Mouse (Mus musculus) forebrain, embryonic 12.5 days (tissue): ENCODE results near the gene Id3. TPM values are rescaled to one million over a fixed set of nuclear protein-coding genes. Genes with fewer than 3 reads are reported as not detected.
A peak's percentile ranks its signal among the peaks of the same experiment; 100 is the strongest.

ENCODE experiments used
- ATAC-seq: fragments of 200-750 bp; cut with Nextera tagmentation; 2 replicates; pipeline ENCODE4 v1.8.0; 2017; ENCODE audit warnings: moderate TSS enrichment; ENCODE audit not compliant: low FRiP score
- H3K27ac ChIP-seq: fragments of 300-500 bp; sonication (generic); 2 replicates; pipeline ENCODE4 v1.5.1; 2016; ENCODE audit warnings: mild to moderate bottlenecking
- H3K27me3 ChIP-seq: fragments of 300-500 bp; sonication (generic); 2 replicates; pipeline ENCODE4 v1.6.1; 2016; ENCODE audit warnings: mild to moderate bottlenecking
- H3K36me3 ChIP-seq: fragments of 300-500 bp; sonication (generic); replicated peaks from 2 replicates; pipeline ENCODE4 v1.6.1; 2016; ENCODE audit warnings: mild to moderate bottlenecking
- H3K4me1 ChIP-seq: fragments of 300-500 bp; sonication (generic); 2 replicates; pipeline ENCODE4 v1.6.1; 2016
- H3K4me2 ChIP-seq: fragments of 300-500 bp; sonication (generic); 2 replicates; pipeline ENCODE4 v1.6.1; 2016; ENCODE audit warnings: mild to moderate bottlenecking, moderate library complexity
- H3K4me3 ChIP-seq: fragments of 300-500 bp; sonication (generic); replicated peaks from 2 replicates; pipeline ENCODE4 v1.5.1; 2016; ENCODE audit warnings: mild to moderate bottlenecking
- H3K9ac ChIP-seq: fragments of 300-500 bp; sonication (generic); 2 replicates; pipeline ENCODE4 v1.6.1; 2016; ENCODE audit warnings: mild to moderate bottlenecking
- H3K9me3 ChIP-seq: fragments of 300-500 bp; sonication (generic); 2 replicates; pipeline ENCODE4 v1.6.1; 2016
- WGBS: fragments of 180-500 bp; shearing (Covaris S2); methylation state at CpG from one replicate; pipeline ENCODE4 v1.1.7; 2016; 5-methylcytosine and 5-hydroxymethylcytosine counted together
- polyA plus RNA-seq: library from polyadenylated mRNA; unstranded; fragments of >200 nt; fragmentation: Nextera tagmentation; extraction: Ambion mirVana; gene quantifications from 2 replicates; pipeline ENCODE4 v1.2.1, GENCODE M21; 2016

Id3 gene
- polyA plus RNA-seq, 1 experiment from 2014 or later = 228 TPM

- Histone ChIP-seq H3K4me3 (peak overlapping the region; percentile 62), H3K4me1 (peaks cover 89% of the 10 kb centered on the region), H3K36me3 (no peaks in the 10 kb centered on the region), H3K9ac (peak overlapping the region; percentile 81), H3K27me3 (peaks cover 36% of the 10 kb centered on the region), H3K27ac (peak overlapping the region; percentile 83), H3K4me2 (peak overlapping the region; percentile 79), H3K9me3 (no peaks in the 10 kb centered on the region)
- WGBS = under 1% methylated on average over 50 of the region's 50 CpGs
- peak; percentile 15; the same call in 1 of the 2 replicates for ATAC-seq
Measured at GRCm38 (mm10) chr4:136144126-136144926, 1.0 kb downstream of the Id3 start.

- peaks cover 36% of the 10 kb centered on the region for H3K27me3 ChIP-seq
- peak overlapping the region; percentile 62 for H3K4me3 ChIP-seq
- no peak for ATAC-seq
- peaks cover 83% of the 10 kb centered on the region for H3K4me1 ChIP-seq
- peak overlapping the region; percentile 79 for H3K4me2 ChIP-seq
- peak overlapping the region; percentile 81 for H3K9ac ChIP-seq
- H3K36me3 ChIP-seq = no peaks in the 10 kb centered on the region
- peak overlapping the region; percentile 83 for H3K27ac ChIP-seq
- under 1% methylated on average over 11 of the region's 11 CpGs for WGBS
- no peaks in the 10 kb centered on the region for H3K9me3 ChIP-seq
Measured at GRCm38 (mm10) chr4:136144927-136145292, 1.6 kb downstream of the Id3 start.

- Histone ChIP-seq H3K4me1 (peaks cover 80% of the 10 kb centered on the region), H3K9ac (peak overlapping the region; percentile 81), H3K9me3 (no peaks in the 10 kb centered on the region), H3K4me2 (peak overlapping the region; percentile 79), H3K4me3 (peak overlapping the region; percentile 62), H3K36me3 (no peaks in the 10 kb centered on the region), H3K27ac (peak overlapping the region; percentile 83), H3K27me3 (peaks cover 36% of the 10 kb centered on the region)
- ATAC-seq = no peak
- WGBS = 16% methylated on average over 11 of the region's 11 CpGs
Measured at GRCm38 (mm10) chr4:136145362-136145885, 2.1 kb downstream of the Id3 start.

- peak overlapping the region; percentile 83 for H3K27ac ChIP-seq
- WGBS = 13% methylated on average over 7 of the region's 7 CpGs
- peak overlapping the region; percentile 62 for H3K4me3 ChIP-seq
- H3K9ac ChIP-seq = peak overlapping the region; percentile 26; the same call in 1 of the 2 replicates
- peak overlapping the region; percentile 79 for H3K4me2 ChIP-seq
- peaks cover 36% of the 10 kb centered on the region for H3K27me3 ChIP-seq
- H3K9me3 ChIP-seq = no peaks in the 10 kb centered on the region
- ATAC-seq = no peak
- H3K36me3 ChIP-seq = no peaks in the 10 kb centered on the region
- H3K4me1 ChIP-seq = peaks cover 80% of the 10 kb centered on the region
Measured at GRCm38 (mm10) chr4:136145991-136146711, 2.9 kb downstream of the Id3 start.

GRCm38 (mm10) chr4:136146712-136147154, 3.4 kb downstream of the Id3 start:
- Histone ChIP-seq H3K27me3 (peaks cover 35% of the 10 kb centered on the region), H3K4me3 (no peak overlapping the region), H3K9me3 (no peaks in the 10 kb centered on the region), H3K9ac (peak overlapping the region; percentile 12; the same call in 1 of the 2 replicates), H3K4me1 (peaks cover 77% of the 10 kb centered on the region), H3K4me2 (peak overlapping the region; percentile 79), H3K27ac (peak overlapping the region; percentile 83), H3K36me3 (no peaks in the 10 kb centered on the region)
- ATAC-seq = no peak
- WGBS = 7% methylated on average over 6 of the region's 6 CpGs

GRCm38 (mm10) chr4:136147436-136148135, 4.3 kb downstream of the Id3 start:
- peak overlapping the region; percentile 74 for H3K27ac ChIP-seq
- H3K9me3 ChIP-seq = no peaks in the 10 kb centered on the region
- H3K36me3 ChIP-seq = no peaks in the 10 kb centered on the region
- peak overlapping the region; percentile 41 for H3K4me3 ChIP-seq
- H3K4me1 ChIP-seq = peaks cover 68% of the 10 kb centered on the region
- WGBS = 1% methylated on average over 45 of the region's 48 CpGs
- H3K4me2 ChIP-seq = peak overlapping the region; percentile 64
- peak; percentile 77 for ATAC-seq
- H3K9ac ChIP-seq = peak overlapping the region; percentile 54
- peaks cover 27% of the 10 kb centered on the region for H3K27me3 ChIP-seq

- Histone ChIP-seq H3K27ac (peak overlapping the region; percentile 74), H3K27me3 (peaks cover 27% of the 10 kb centered on the region), H3K36me3 (no peaks in the 10 kb centered on the region), H3K9ac (peak overlapping the region; percentile 54; the same call in 1 of the 2 replicates), H3K4me1 (peaks cover 59% of the 10 kb centered on the region), H3K4me3 (peak overlapping the region; percentile 41), H3K4me2 (peak overlapping the region; percentile 64), H3K9me3 (no peaks in the 10 kb centered on the region)
- no peak; the same call in 1 of the 2 replicates for ATAC-seq
- WGBS = 8% methylated on average over 31 of the region's 31 CpGs
Measured at GRCm38 (mm10) chr4:136148342-136149044, 5.2 kb downstream of the Id3 start.

GRCm38 (mm10) chr4:136149045-136149379, 5.7 kb downstream of the Id3 start:
- H3K9me3 ChIP-seq = no peaks in the 10 kb centered on the region
- H3K27me3 ChIP-seq = peaks cover 27% of the 10 kb centered on the region
- 83% methylated on average over 2 of the region's 2 CpGs for WGBS
- H3K4me2 ChIP-seq = no peak overlapping the region
- no peaks in the 10 kb centered on the region for H3K36me3 ChIP-seq
- ATAC-seq = no peak
- peak overlapping the region; percentile 74; the same call in 1 of the 2 replicates for H3K27ac ChIP-seq
- H3K9ac ChIP-seq = no peak overlapping the region
- peaks cover 54% of the 10 kb centered on the region for H3K4me1 ChIP-seq
- no peak overlapping the region for H3K4me3 ChIP-seq

- peaks cover 47% of the 10 kb centered on the region for H3K4me1 ChIP-seq
- no peaks in the 10 kb centered on the region for H3K9me3 ChIP-seq
- H3K27ac ChIP-seq = no peak overlapping the region
- no peak overlapping the region for H3K4me2 ChIP-seq
- H3K27me3 ChIP-seq = peaks cover 26% of the 10 kb centered on the region
- 34% methylated on average over 3 of the region's 3 CpGs for WGBS
- H3K36me3 ChIP-seq = no peaks in the 10 kb centered on the region
- no peak overlapping the region for H3K4me3 ChIP-seq
- ATAC-seq = no peak
- no peak overlapping the region for H3K9ac ChIP-seq
Measured at GRCm38 (mm10) chr4:136149734-136150133, 6.4 kb downstream of the Id3 start.

GRCm38 (mm10) chr4:136150596-136150995, 7.3 kb downstream of the Id3 start:
- no peak overlapping the region for H3K4me3 ChIP-seq
- H3K4me1 ChIP-seq = peaks cover 40% of the 10 kb centered on the region
- no peak overlapping the region for H3K27ac ChIP-seq

GRCm38 (mm10) chr4:136152821-136153220, 9.5 kb downstream of the Id3 start:
- H3K9me3 ChIP-seq = no peaks in the 10 kb centered on the region
- no peak overlapping the region for H3K4me2 ChIP-seq
- H3K4me3 ChIP-seq = no peak overlapping the region
- no peak overlapping the region for H3K9ac ChIP-seq
- 97% methylated on average over 4 of the region's 4 CpGs for WGBS
- ATAC-seq = no peak
- H3K27me3 ChIP-seq = 0 out of 2 replicates have a peak, but pooled peaks cover 5% of the 10 kb centered on the region
- no peaks in the 10 kb centered on the region for H3K36me3 ChIP-seq
- H3K27ac ChIP-seq = no peak overlapping the region
- H3K4me1 ChIP-seq = peaks cover 19% of the 10 kb centered on the region

More at GRCm38 (mm10) chr4:136150596-136150995, 7.3 kb downstream of the Id3 start:
- ATAC-seq = no peak
- Histone ChIP-seq H3K4me2 (no peak overlapping the region), H3K27me3 (peaks cover 19% of the 10 kb centered on the region), H3K9ac (no peak overlapping the region), H3K9me3 (no peaks in the 10 kb centered on the region), H3K36me3 (no peaks in the 10 kb centered on the region)
- WGBS = 50% methylated on average over 4 of the region's 4 CpGs
